Mouse (Mus musculus) cerebellum, adult 9-10 months (tissue): ENCODE data around the gene Pigz.
A peak's percentile ranks its signal among the peaks of the same experiment; 100 is the strongest.
"Not testable (repeated sequence)": the region's sequence is repeated elsewhere in the genome, so short reads cannot be mapped to it uniquely, and the experiment has no call there.

ENCODE experiments used
- DNase-seq: peaks from one replicate; pipeline ENCODE4 v3.0.0; 2022

The Pigz gene

GRCm38 (mm10) chr16:31932840-31933697 is 582 bp upstream of the Pigz start:
- peak; percentile 95 for DNase-seq

- no peak for DNase-seq
These were observed 929 bp downstream of the Pigz start for GRCm38 (mm10) chr16:31934550-31935010.

DNA sequence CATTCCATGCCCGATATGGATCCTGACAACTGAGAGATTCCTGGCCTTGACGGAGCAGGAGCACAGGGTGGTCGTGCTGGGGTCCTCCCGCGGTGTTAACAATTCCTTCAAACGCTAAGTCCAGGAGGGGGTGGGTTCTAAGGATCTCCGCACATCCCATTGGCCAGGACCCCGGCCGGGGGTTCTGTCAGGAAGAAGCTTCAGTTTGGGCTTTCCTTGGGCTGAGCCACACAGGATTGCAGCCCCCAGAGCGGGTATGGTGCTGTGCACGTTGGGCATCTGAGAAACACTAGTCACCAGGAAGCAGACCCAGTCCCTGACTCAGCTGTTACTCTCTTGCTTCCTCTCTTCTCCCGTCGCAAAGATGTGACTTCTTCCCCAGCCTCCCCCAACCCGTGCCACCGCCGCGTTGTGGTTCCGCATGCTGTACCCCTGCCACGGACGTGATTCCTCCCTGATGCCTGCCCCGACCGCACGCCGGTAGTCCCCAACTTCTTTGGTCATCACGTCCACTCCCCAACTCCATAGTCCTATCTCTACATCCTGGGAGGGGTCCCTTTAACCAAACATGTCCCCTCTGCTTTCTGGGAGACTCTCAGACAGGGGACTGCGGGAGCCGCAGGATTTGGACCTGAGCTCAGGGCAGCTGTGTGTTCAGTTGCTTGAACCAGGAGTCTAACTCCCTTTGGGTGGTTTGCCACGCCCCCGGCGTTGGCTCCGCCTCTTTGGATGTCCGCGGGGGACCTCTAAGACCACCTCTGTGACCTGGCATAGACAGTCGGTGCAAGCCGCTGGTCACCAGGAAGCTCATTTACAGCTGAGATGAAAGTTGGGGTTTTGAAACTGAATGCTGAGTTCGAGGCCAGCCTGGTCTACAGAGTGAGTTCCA is 1.7 kb downstream of the Pigz start:
- peak; percentile 50 for DNase-seq

- DNase-seq, result peak; percentile 36
These were observed 2.9 kb downstream of the Pigz start for GRCm38 (mm10) chr16:31936568-31936967.

DNA sequence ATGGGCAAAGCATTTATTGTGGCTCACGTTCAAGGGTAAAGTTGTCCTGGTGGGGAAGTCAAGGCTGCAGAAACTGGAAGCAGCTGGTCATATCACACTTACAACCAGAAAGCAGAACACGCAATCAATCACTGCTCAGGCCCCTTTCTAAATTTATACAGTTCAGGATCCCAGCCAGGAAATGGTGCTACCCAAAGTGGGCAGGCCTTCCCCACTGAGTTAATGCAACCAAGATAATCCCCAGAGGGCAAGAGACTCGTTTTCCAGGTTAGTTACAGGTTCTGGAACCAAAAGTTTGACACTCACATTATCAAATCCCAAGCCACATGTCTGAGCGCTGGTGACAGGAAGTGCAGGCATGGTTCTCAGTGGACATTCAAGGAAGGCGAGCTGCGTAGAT is 5.2 kb downstream of the Pigz start:
- DNase-seq, result no peak

DNA sequence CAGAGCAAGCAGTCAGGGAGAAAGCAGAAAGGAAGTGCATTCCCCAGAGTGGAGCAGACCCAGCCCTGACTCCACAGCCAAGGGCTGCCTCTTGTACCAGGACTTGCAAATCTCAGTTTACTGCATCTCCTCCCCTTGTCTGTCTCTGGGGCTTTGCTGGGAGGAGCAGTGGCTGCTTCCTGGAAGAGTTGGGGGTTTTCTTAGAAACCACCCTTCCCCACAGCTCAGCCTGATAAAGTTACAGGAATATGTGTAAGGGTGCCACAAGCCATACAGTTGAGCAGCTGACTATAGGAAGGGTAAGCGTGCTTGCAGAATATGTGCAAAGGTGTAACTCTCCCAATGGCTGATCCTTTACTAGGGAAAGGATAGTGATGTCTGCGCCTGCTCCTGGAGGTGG is 6.9 kb downstream of the Pigz start:
- no peak for DNase-seq

DNA sequence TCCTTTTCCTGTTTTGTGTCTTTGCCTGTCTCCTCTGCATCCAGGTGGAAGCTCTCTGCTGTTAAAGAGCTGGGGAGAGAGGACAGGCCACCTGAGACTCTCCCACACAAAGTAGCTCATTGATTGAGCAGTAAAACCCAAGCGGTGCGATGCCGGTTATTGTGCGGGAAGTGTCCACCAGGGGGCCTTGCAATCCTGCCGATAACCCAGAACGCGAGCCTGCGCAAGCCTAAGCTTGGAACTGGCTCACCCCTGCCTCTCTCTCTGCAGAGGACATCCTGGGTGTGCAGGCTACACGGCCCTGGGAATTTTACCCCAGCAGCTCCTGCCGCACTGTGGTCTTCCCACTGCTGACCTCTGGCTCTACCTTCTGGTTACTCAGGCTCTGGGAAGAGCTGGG is 10.3 kb downstream of the Pigz start:
- peak; percentile 77 for DNase-seq

- peak; percentile 34 for DNase-seq
These were observed 11.1 kb downstream of the Pigz start for GRCm38 (mm10) chr16:31944698-31945255.

DNA sequence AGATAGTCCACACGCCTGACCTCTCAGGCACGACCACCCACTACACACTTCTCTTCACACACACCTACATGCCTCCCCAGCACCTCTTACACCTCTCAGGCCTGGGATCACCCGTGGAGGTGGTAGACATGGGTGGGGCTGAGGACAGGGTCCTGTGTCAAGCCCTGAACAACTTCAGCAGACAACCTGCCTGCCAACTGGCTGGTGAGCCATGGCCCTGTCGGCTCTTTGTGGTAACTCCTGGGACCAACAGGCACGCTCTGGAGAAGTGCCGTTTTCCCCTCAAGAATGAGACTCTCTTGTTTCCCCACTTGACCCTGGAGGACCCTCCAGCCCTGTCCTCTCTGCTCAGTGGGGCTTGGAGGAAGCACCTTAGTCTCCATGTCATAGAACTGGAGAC is 11.7 kb downstream of the Pigz start:
- peak; percentile 28 for DNase-seq

- DNase-seq, result not testable (repeated sequence)
These were observed 12.3 kb downstream of the Pigz start for GRCm38 (mm10) chr16:31945986-31946385.

GRCm38 (mm10) chr16:31947333-31947732 is 13.7 kb downstream of the Pigz start:
- no peak for DNase-seq

DNA sequence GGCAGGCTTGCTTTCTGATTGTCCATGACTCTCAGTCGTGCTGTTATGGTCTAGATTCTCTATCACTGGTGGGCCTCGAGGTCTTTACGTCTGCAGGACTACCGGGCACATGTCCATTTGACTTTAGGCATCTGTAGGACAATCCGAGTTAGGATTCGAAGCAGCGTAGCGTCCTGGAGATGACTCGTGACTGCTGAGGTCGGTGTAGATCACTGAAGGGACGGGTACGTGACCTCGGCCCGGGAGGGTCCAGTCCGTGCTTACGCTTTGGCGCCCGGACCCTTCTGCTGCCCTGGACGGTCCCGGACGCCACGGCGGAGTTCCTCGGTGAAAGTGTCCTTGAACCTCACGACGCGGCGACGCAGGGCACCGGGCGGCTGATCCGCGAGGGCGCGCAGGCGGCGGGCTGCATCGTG is 14.3 kb downstream of the Pigz start:
- DNase-seq, result peak; percentile 60

DNA sequence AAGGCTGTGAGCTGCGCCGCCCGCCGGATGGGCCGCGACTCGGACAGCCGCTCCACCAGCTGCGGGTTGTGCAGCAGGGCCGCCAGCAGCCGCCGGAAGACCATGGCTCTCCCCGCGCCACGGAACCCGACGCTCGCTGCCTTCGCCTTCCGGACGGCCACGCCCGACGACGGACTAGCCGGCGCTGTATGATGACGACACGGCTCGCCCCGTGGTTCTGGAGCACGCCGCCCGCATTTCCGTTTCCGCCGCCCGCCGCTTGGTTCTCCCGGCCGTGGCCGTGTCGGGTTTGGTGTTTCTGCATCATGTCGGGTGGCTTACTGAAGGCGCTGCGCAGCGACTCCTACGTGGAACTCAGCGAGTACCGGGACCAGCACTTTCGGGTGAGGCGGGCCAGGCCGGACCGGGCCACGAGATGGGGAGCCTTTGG is 14.7 kb downstream of the Pigz start, which contains the start of the genes 0610012G03Rik and Ncbp2:
TSS of gene 0610012G03Rik (minus strand) at position 150 of the 430 bp plus-strand sequence.
TSS of gene Ncbp2 (plus strand) at position 169 of the 430 bp plus-strand sequence.
- peak; percentile 91 for DNase-seq

DNA sequence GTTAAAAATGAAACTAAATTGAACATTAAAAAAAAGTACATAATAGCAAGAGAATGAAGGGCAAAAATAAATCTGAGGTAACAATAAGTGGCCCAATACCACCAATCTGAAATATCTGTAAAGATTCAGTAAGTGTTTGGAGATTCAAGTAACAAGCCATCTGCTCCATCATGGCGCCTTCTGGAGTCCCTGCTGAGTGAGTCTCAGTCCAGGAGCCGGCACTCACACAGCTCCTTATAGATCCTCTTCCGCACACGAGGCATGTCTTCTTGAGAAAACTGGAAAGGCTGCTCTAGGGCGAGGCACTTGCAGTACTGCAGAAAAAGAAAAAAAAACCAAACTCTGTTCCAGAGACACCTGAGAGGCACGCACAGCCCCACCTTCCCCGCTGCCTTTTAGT is 29.6 kb downstream of the Pigz start:
- DNase-seq, result no peak

DNA sequence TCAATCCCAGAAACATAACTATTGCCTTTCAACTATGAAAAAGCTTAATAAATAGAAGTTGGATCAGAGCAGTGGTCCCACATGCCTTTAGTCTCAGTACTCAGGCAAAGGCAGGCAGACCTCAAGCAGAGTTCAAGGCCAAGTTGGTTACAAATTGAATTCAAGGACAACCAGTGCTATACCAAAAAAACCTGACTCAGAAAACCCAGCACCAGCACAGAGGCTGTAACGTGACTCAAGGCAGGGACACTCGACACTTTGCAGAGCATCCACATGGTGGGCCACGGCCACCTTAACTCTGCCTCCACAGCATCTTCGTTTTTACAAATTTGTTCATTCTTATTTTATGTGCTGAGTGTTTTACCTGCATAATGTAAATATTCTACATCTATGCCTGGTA is 41.6 kb downstream of the Pigz start:
- no peak for DNase-seq

DNA sequence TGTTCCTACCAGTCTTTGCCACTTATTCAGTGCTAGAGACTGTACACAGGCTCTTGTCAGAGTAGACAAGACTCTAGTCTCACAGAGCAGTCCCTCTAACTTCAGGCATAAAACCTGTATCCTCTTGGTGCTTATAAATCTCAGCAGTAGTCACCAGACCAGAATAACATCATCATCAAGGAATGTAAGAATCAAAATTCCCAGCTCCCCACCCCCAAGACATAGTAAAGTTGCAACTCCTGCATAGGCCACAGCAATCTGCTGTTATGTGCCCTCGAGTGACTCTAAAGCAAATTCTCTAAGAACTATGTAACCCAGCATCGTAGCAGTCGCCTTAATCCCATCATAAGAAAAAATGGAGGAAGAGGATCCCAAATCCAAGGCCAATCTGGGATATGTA is 45.9 kb downstream of the Pigz start:
- no peak for DNase-seq

DNA sequence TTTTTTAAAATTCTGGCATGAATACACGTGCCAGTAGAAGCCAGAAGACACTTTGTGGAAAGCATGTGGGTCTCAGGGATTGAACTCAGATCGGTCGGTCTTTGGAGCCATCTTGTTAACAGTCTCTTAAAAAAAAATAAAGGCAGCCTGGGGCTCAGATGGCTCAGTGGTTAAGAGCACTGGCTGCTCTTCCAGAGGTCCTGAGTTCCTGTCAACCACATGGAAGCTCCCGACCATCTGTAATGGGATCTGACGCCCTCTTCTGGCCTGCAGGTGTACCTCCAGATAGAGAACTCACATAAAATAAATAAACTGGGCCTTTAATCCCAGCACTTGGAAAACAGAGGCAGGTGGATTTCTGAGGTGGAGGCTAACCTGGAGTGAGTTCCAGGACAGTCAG is 47.3 kb downstream of the Pigz start:
- DNase-seq, result no peak

DNA sequence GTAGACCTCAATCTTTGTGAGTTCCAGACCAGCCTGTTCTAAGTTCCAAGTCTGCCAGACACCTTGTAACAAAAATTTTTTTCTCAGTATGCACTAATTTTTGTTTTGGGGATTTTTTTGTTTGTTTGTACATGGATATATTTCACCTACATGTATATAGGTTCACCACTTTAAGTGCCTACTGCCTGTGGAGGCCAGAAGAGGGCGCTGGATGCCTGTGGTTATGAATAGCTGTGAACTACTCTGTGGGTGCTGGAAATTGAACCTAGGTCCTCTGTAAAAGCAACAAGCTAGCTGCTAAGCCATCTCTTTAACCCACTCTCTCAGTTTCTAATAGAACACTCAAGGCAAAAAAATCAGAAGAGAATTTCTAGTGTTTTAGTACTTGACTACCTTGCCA is 58.4 kb downstream of the Pigz start:
- DNase-seq, result no peak

- no peak for DNase-seq
These were observed 59.5 kb downstream of the Pigz start for GRCm38 (mm10) chr16:31993195-31993594.

- no peak for DNase-seq
These were observed 60.3 kb downstream of the Pigz start for GRCm38 (mm10) chr16:31993946-31994345.
